Mouse (Mus musculus): ENCODE measurements around the gene B9d2. TPM values are rescaled to one million over a fixed set of nuclear protein-coding genes. Genes with fewer than 3 reads are reported as not detected.

The B9d2 gene
- polyA plus RNA-seq, 1 experiment from 2014 or later: 39.2 TPM

GRCm38 (mm10) chr7:25655601-25656428 lies 24.8 kb upstream of the B9d2 start:
- no peak for ATAC-seq (replicated peaks)
- H3K9ac ChIP-seq (replicated peaks): no peak overlapping the region
- 78% methylated on average over 11 of the region's 11 CpGs for WGBS

GRCm38 (mm10) chr7:25657785-25658184 lies 22.8 kb upstream of the B9d2 start:
- H3K4me1 ChIP-seq: peaks cover 29% of the 10 kb centered on the region
- H3K27me3 ChIP-seq: no peaks in the 10 kb centered on the region
- H3K27ac ChIP-seq (replicated peaks): no peak overlapping the region; the same call in 1 of the 2 replicates
- no peaks in the 10 kb centered on the region for H3K36me3 ChIP-seq
- peak overlapping the region; percentile 73 for H3K4me3 ChIP-seq
- no peaks in the 10 kb centered on the region for H3K9me3 ChIP-seq
- no peak for ATAC-seq (replicated peaks)
- 38% methylated on average over 10 of the region's 10 CpGs for WGBS
- peak overlapping the region; percentile 89 for H3K4me2 ChIP-seq (replicated peaks)
- peak overlapping the region; percentile 73 for H3K9ac ChIP-seq (replicated peaks)

More at GRCm38 (mm10) chr7:25655601-25656428, 24.8 kb upstream of the B9d2 start:
- Histone ChIP-seq H3K36me3 (no peaks in the 10 kb centered on the region), H3K4me1 (peaks cover 29% of the 10 kb centered on the region), H3K4me2 (replicated peaks) (no peak overlapping the region), H3K27me3 (no peaks in the 10 kb centered on the region), H3K4me3 (no peak overlapping the region), H3K27ac (replicated peaks) (no peak overlapping the region), H3K9me3 (no peaks in the 10 kb centered on the region)

- Histone ChIP-seq H3K9ac (replicated peaks) (peak within 1 kb of the TSS; percentile 73), H3K4me3 (peak within 1 kb of the TSS; percentile 73), H3K36me3 (0 out of 2 replicates have a peak, but pooled peaks cover under 1% of the 10 kb centered on the region), H3K4me1 (peaks cover 29% of the 10 kb centered on the region), H3K9me3 (no peaks in the 10 kb centered on the region), H3K27me3 (no peaks in the 10 kb centered on the region), H3K27ac (replicated peaks) (peak within 1 kb of the TSS; percentile 67), H3K4me2 (replicated peaks) (peak within 1 kb of the TSS; percentile 89)
- ATAC-seq (replicated peaks): peak; percentile 97
- under 1% methylated on average over 50 of the region's 50 CpGs for WGBS
Measured at GRCm38 (mm10) chr7:25658657-25659472, 21.7 kb upstream of the B9d2 start, which contains the start of the genes Bckdha and Exosc5. TSS of gene Bckdha (minus strand) at chr7:25658981. TSS of gene Exosc5 (plus strand) at chr7:25659164.

- H3K9me3 ChIP-seq: no peaks in the 10 kb centered on the region
- H3K4me1 ChIP-seq: no peaks in the 10 kb centered on the region
- no peak overlapping the region for H3K4me2 ChIP-seq (replicated peaks)
- H3K27ac ChIP-seq (replicated peaks): no peak overlapping the region
- 95% methylated on average over 8 of the region's 8 CpGs for WGBS
- H3K36me3 ChIP-seq: peaks cover 26% of the 10 kb centered on the region
- no peak overlapping the region for H3K9ac ChIP-seq (replicated peaks)
- ATAC-seq (replicated peaks): no peak
- H3K27me3 ChIP-seq: no peaks in the 10 kb centered on the region
- no peak overlapping the region for H3K4me3 ChIP-seq
Measured at GRCm38 (mm10) chr7:25666381-25666780, 14.2 kb upstream of the B9d2 start.

- ATAC-seq (replicated peaks): no peak
- H3K4me3 ChIP-seq: no peak overlapping the region
- H3K27ac ChIP-seq (replicated peaks): no peak overlapping the region
- WGBS: 90% methylated on average over 10 of the region's 10 CpGs
- H3K9ac ChIP-seq (replicated peaks): no peak overlapping the region
- no peak overlapping the region for H3K4me2 ChIP-seq (replicated peaks)
- H3K36me3 ChIP-seq: peaks cover 23% of the 10 kb centered on the region
- no peaks in the 10 kb centered on the region for H3K4me1 ChIP-seq
- H3K27me3 ChIP-seq: peaks cover 14% of the 10 kb centered on the region
- H3K9me3 ChIP-seq: no peaks in the 10 kb centered on the region
Measured at GRCm38 (mm10) chr7:25669158-25669557, 11.4 kb upstream of the B9d2 start.

- 85% methylated on average over 9 of the region's 9 CpGs for WGBS
- Histone ChIP-seq H3K9me3 (no peaks in the 10 kb centered on the region), H3K9ac (replicated peaks) (no peak overlapping the region), H3K4me3 (no peak overlapping the region), H3K4me2 (replicated peaks) (no peak overlapping the region), H3K27me3 (peaks cover 19% of the 10 kb centered on the region), H3K4me1 (peaks cover 3% of the 10 kb centered on the region), H3K27ac (replicated peaks) (no peak overlapping the region), H3K36me3 (peaks cover 18% of the 10 kb centered on the region)
- ATAC-seq (replicated peaks): no peak
Measured at GRCm38 (mm10) chr7:25669631-25670030, 10.9 kb upstream of the B9d2 start.

GRCm38 (mm10) chr7:25670096-25670495 lies 10.5 kb upstream of the B9d2 start:
- Histone ChIP-seq H3K9me3 (no peaks in the 10 kb centered on the region), H3K36me3 (peaks cover 14% of the 10 kb centered on the region; the same call in 1 of the 2 replicates), H3K4me2 (replicated peaks) (no peak overlapping the region), H3K27ac (replicated peaks) (no peak overlapping the region), H3K27me3 (peaks cover 23% of the 10 kb centered on the region), H3K4me3 (no peak overlapping the region), H3K9ac (replicated peaks) (no peak overlapping the region), H3K4me1 (peaks cover 8% of the 10 kb centered on the region)
- WGBS: 94% methylated on average over 4 of the region's 4 CpGs
- no peak for ATAC-seq (replicated peaks)

GRCm38 (mm10) chr7:25671686-25672085 lies 8.9 kb upstream of the B9d2 start:
- Histone ChIP-seq H3K9ac (replicated peaks) (no peak overlapping the region), H3K27ac (replicated peaks) (no peak overlapping the region), H3K4me3 (no peak overlapping the region), H3K4me2 (replicated peaks) (no peak overlapping the region), H3K27me3 (peaks cover 23% of the 10 kb centered on the region), H3K9me3 (no peaks in the 10 kb centered on the region), H3K4me1 (peaks cover 23% of the 10 kb centered on the region), H3K36me3 (peaks cover 4% of the 10 kb centered on the region; the same call in 1 of the 2 replicates)
- 69% methylated on average over 2 of the region's 2 CpGs for WGBS
- no peak for ATAC-seq (replicated peaks)

GRCm38 (mm10) chr7:25672442-25672841 lies 8.1 kb upstream of the B9d2 start:
- no peak overlapping the region for H3K27ac ChIP-seq (replicated peaks)
- no peaks in the 10 kb centered on the region for H3K9me3 ChIP-seq
- H3K9ac ChIP-seq (replicated peaks): no peak overlapping the region
- WGBS: 54% methylated on average over 4 of the region's 4 CpGs
- H3K4me3 ChIP-seq: no peak overlapping the region
- peaks cover 23% of the 10 kb centered on the region for H3K27me3 ChIP-seq
- ATAC-seq (replicated peaks): no peak
- peaks cover 4% of the 10 kb centered on the region; the same call in 1 of the 2 replicates for H3K36me3 ChIP-seq
- H3K4me1 ChIP-seq: peaks cover 27% of the 10 kb centered on the region
- H3K4me2 ChIP-seq (replicated peaks): no peak overlapping the region

GRCm38 (mm10) chr7:25674297-25674696 lies 6.3 kb upstream of the B9d2 start:
- Histone ChIP-seq H3K36me3 (no peaks in the 10 kb centered on the region), H3K27me3 (peaks cover 23% of the 10 kb centered on the region), H3K4me2 (replicated peaks) (peak overlapping the region; percentile 55), H3K9me3 (no peaks in the 10 kb centered on the region), H3K4me1 (peaks cover 27% of the 10 kb centered on the region), H3K4me3 (peak overlapping the region; percentile 41), H3K9ac (replicated peaks) (peak overlapping the region; percentile 45), H3K27ac (replicated peaks) (no peak overlapping the region)
- WGBS: 33% methylated on average over 9 of the region's 9 CpGs
- ATAC-seq (replicated peaks): no peak

GRCm38 (mm10) chr7:25674719-25675300 lies 5.8 kb upstream of the B9d2 start, which contains the start of gene Tmem91:
TSS of gene Tmem91 (minus strand) at chr7:25675166.
- peaks cover 23% of the 10 kb centered on the region for H3K27me3 ChIP-seq
- peak within 1 kb of the TSS; percentile 90; the same call in 1 of the 2 replicates for H3K27ac ChIP-seq (replicated peaks)
- peak within 1 kb of the TSS; percentile 55 for H3K4me2 ChIP-seq (replicated peaks)
- H3K4me3 ChIP-seq: peak within 1 kb of the TSS; percentile 41
- H3K9me3 ChIP-seq: no peaks in the 10 kb centered on the region
- H3K9ac ChIP-seq (replicated peaks): peak within 1 kb of the TSS; percentile 45
- ATAC-seq (replicated peaks): peak; percentile 34; the same call in 1 of the 2 replicates
- WGBS: 3% methylated on average over 29 of the region's 29 CpGs
- H3K36me3 ChIP-seq: no peaks in the 10 kb centered on the region
- peaks cover 27% of the 10 kb centered on the region for H3K4me1 ChIP-seq
